Mouse (Mus musculus) liver, embryonic 15.5 days (tissue): ENCODE measurements around the gene Rreb1. TPM values are rescaled to one million over a fixed set of nuclear protein-coding genes. Genes with fewer than 3 reads are reported as not detected.

Experiments
- ATAC-seq: fragments of 200-750 bp; cut with Nextera tagmentation; 2 replicates; pipeline ENCODE4 v1.8.0; 2017; ENCODE audit warnings: moderate number of reproducible peaks, mild to moderate bottlenecking, moderate library complexity; ENCODE audit not compliant: insufficient read depth
- H3K27ac ChIP-seq: fragments of 300-500 bp; sonication (generic); replicated peaks from 2 replicates; pipeline ENCODE4 v1.5.1; 2015; ENCODE audit warnings: mild to moderate bottlenecking, inconsistent platforms
- H3K27me3 ChIP-seq: fragments of 300-500 bp; sonication (generic); 2 replicates; pipeline ENCODE4 v1.6.1; 2015; ENCODE audit warnings: mild to moderate bottlenecking, inconsistent platforms
- H3K36me3 ChIP-seq: fragments of 300-500 bp; sonication (generic); replicated peaks from 2 replicates; pipeline ENCODE4 v1.6.1; 2015; ENCODE audit warnings: moderate library complexity, mild to moderate bottlenecking, inconsistent platforms
- H3K4me1 ChIP-seq: fragments of 300-500 bp; sonication (generic); replicated peaks from 2 replicates; pipeline ENCODE4 v1.6.1; 2015; ENCODE audit warnings: inconsistent platforms
- H3K4me2 ChIP-seq: fragments of 300-500 bp; sonication (generic); 2 replicates; pipeline ENCODE4 v1.6.1; 2015; ENCODE audit warnings: moderate library complexity, mild to moderate bottlenecking, inconsistent platforms
- H3K4me3 ChIP-seq: fragments of 300-500 bp; sonication (generic); replicated peaks from 2 replicates; pipeline ENCODE4 v1.5.1; 2015; ENCODE audit warnings: mild to moderate bottlenecking, inconsistent platforms
- H3K9ac ChIP-seq: fragments of 300-500 bp; sonication (generic); 2 replicates; pipeline ENCODE4 v1.6.1; 2015; ENCODE audit warnings: moderate library complexity, mild to moderate bottlenecking, inconsistent platforms
- H3K9me3 ChIP-seq: fragments of 300-500 bp; sonication (generic); replicated peaks from 2 replicates; pipeline ENCODE4 v1.6.1; 2016; ENCODE audit warnings: inconsistent platforms
- WGBS: fragments of 180-500 bp; shearing (Covaris S2); methylation state at CpG from one replicate; pipeline ENCODE4 v1.1.7; 2015; ENCODE audit warnings: mixed read lengths; ENCODE audit not compliant: insufficient replicate concordance; 5-methylcytosine and 5-hydroxymethylcytosine counted together
- polyA plus RNA-seq: library from polyadenylated mRNA; unstranded; fragments of >200 nt; fragmentation: Nextera tagmentation; extraction: Ambion mirVana; gene quantifications from 2 replicates; pipeline ENCODE4 v1.2.1, GENCODE M21; 2015

The Rreb1 gene
- polyA plus RNA-seq, 1 experiment from 2014 or later = 5.4 TPM

DNA sequence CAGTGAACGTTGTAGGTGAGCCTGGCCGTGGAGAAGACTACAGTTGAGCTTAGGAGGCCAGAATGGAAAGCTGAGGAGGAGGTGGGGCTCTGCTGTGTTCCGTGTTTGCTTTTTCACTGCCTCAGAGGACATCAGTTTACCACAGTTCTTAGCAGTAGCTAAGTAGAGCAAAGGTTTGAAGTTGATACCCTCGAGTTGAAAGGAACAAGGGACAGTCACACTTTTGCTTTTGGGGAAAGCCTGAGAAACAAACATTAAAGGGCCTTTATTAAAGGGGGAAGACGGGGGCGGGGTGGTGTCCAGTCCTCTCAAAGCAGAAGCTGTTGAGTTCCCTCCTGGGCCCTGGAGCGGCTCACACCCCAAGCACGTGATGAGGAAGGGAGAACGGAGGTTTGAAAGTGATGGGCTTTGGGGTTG is 1.1 kb downstream of the Rreb1 start:
- ATAC-seq = no peak
- H3K27ac ChIP-seq = no peak overlapping the region
- no peaks in the 10 kb centered on the region for H3K9me3 ChIP-seq
- H3K4me1 ChIP-seq = peaks cover 30% of the 10 kb centered on the region
- H3K4me2 ChIP-seq = peak overlapping the region; percentile 91
- peak overlapping the region; percentile 30; the same call in 1 of the 2 replicates for H3K9ac ChIP-seq
- peak overlapping the region; percentile 59 for H3K4me3 ChIP-seq
- no peaks in the 10 kb centered on the region for H3K36me3 ChIP-seq
- WGBS = 6% methylated on average over 9 of the region's 9 CpGs
- H3K27me3 ChIP-seq = peaks cover 26% of the 10 kb centered on the region

DNA sequence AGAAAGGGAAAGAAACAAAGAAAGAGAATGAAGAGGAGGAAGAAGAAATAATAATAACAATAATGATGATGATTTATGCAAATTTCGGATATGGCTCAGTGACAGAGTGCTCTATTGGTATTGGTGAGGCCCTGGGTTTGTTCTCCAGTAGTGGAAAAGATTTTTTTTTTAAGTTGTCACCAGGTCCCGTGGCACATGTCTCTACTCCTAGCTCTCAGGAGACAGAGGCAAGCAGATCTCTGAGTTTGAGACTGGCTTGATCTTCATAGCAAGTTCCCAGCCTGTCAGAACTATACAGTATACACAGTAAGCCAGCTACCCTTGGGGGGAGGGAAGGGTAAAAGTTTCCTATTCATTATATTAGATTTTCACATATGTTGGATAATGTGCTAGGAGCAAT is 3.4 kb downstream of the Rreb1 start:
- Histone ChIP-seq H3K4me3 (no peak overlapping the region), H3K4me1 (peaks cover 32% of the 10 kb centered on the region), H3K27me3 (peaks cover 26% of the 10 kb centered on the region), H3K9me3 (no peaks in the 10 kb centered on the region), H3K4me2 (no peak overlapping the region), H3K36me3 (no peaks in the 10 kb centered on the region), H3K27ac (no peak overlapping the region), H3K9ac (no peak overlapping the region)
- no peak for ATAC-seq
- 51% methylated on average over 2 of the region's 2 CpGs for WGBS

DNA sequence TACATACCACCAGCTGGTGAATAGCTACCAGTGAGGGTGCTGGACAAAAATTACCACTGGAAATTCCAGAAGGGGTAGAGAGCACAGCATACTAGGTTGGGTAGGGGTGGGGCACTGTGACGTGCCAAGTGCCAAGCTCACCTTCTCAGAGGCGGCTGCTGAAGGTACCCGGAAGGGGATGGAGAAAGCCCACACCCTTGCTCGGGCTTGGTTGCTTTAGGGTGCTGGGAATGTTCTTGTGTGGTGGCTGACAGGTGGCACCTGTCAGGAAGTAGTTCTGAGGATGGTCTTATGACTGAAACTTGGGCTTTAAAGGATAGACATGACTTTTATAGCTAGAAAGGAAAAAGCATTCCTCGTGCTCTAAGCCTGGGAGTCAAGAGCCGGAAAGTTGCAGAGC is 3.9 kb downstream of the Rreb1 start:
- ATAC-seq = no peak
- Histone ChIP-seq H3K27ac (no peak overlapping the region), H3K4me1 (peaks cover 32% of the 10 kb centered on the region), H3K4me3 (no peak overlapping the region), H3K9me3 (no peaks in the 10 kb centered on the region), H3K27me3 (peaks cover 26% of the 10 kb centered on the region), H3K36me3 (no peaks in the 10 kb centered on the region), H3K9ac (no peak overlapping the region), H3K4me2 (no peak overlapping the region)
- WGBS = 73% methylated on average over 6 of the region's 6 CpGs

DNA sequence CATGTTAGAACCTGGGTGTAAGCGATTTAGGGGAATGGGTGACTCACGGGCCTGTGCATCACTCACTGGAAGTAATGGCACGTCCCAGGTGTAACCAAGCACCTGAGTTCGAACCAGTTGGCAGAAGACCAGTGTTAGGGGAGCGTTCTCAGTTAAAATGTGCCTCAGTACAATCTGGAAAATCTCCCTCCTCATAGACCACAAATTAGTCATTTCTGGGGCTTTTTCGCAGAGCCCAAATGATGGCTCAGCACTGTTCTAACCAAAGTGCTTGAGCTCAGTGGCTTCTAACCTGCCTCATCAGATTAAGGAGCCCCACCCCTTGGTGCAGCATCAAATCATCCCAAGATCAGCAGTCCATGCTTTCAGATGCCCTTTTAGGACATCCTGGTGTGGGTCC is 5.5 kb downstream of the Rreb1 start:
- H3K4me2 ChIP-seq = no peak overlapping the region
- no peak for ATAC-seq
- peaks cover 17% of the 10 kb centered on the region for H3K4me1 ChIP-seq
- 64% methylated on average over 6 of the region's 6 CpGs for WGBS
- H3K9me3 ChIP-seq = no peaks in the 10 kb centered on the region
- H3K36me3 ChIP-seq = no peaks in the 10 kb centered on the region
- H3K27ac ChIP-seq = no peak overlapping the region
- no peak overlapping the region for H3K4me3 ChIP-seq
- H3K9ac ChIP-seq = no peak overlapping the region
- H3K27me3 ChIP-seq = peaks cover 12% of the 10 kb centered on the region

DNA sequence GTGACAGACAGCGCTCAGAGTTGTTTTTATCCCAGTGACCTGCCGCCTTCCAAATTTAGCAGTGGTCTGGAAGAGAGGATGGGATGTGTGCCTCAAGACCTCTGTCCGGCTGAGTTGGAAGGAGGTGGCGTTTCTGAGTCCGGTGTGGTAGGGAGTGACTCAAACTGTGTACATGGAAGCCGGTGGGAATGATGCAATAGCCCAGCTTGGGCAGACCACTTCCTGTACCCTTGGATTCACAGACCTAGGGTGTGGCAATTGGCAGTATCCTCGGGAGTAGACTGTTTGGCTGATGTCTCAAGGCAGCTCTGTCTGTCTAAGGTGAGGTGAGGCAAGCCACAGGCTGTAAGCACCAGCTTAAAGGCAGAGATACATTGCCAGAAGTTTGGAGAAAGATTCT is 6.0 kb downstream of the Rreb1 start:
- Histone ChIP-seq H3K36me3 (no peaks in the 10 kb centered on the region), H3K27ac (no peak overlapping the region), H3K4me2 (no peak overlapping the region), H3K9ac (no peak overlapping the region), H3K9me3 (no peaks in the 10 kb centered on the region), H3K4me3 (no peak overlapping the region), H3K4me1 (peaks cover 12% of the 10 kb centered on the region), H3K27me3 (peaks cover 6% of the 10 kb centered on the region)
- ATAC-seq = no peak
- WGBS = 50% methylated on average over 7 of the region's 7 CpGs

DNA sequence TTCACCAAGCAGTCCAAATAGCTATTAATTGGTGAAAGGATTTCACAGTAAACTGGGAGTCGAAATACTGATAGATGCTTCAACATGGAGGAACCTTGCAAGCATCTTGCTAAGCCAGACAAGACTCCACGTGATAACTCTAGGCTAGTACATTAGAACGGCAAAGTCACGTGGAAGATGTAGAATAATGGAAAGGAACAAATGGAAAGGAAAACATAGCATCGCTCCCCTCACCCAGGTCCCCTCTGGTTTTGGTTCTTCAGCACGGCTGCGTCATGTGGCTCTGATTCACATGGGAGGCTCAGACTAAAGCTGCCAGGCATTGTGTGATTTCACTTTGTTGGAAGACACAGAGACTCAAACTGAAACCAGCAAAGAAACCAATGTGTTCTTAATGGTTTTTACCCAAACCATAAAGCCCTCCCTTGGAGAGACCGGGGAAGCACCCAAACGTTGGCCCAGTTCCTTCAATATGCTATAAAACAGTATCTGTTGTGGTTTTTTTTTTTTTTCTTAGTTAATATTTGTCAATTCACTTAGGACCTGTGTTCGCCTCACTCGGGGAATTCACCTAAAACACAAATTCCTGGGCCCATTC is 14.6 kb downstream of the Rreb1 start:
- no peaks in the 10 kb centered on the region for H3K36me3 ChIP-seq
- H3K4me2 ChIP-seq = no peak overlapping the region
- H3K27me3 ChIP-seq = no peaks in the 10 kb centered on the region
- WGBS = 73% methylated on average over 11 of the region's 11 CpGs
- H3K4me3 ChIP-seq = no peak overlapping the region
- H3K27ac ChIP-seq = no peak overlapping the region
- H3K4me1 ChIP-seq = peaks cover 5% of the 10 kb centered on the region; the same call in 1 of the 2 replicates
- no peaks in the 10 kb centered on the region for H3K9me3 ChIP-seq
- no peak for ATAC-seq
- no peak overlapping the region for H3K9ac ChIP-seq

DNA sequence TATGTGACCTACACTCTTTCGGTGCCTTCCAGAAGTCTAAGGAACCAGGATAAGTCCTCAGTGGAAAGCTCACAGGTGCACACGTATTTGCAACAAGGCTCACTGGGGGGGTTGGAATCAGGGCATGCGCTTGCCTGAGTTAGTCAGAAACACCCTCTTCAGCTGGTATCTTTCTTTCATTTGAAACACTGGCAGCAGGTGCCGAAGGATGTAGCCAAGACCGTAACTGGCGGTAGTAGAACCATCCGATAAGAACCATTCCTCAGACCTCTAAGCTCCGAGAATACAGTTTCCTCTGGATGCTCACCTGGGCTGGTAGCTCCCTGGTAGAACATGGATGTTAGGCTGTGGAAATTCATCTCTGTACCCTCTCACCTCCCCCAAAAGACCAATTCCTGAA is 20.6 kb downstream of the Rreb1 start:
- peaks cover 41% of the 10 kb centered on the region for H3K4me1 ChIP-seq
- no peak overlapping the region for H3K9ac ChIP-seq
- H3K9me3 ChIP-seq = no peaks in the 10 kb centered on the region
- no peaks in the 10 kb centered on the region for H3K27me3 ChIP-seq
- ATAC-seq = no peak
- no peaks in the 10 kb centered on the region for H3K36me3 ChIP-seq
- H3K4me3 ChIP-seq = no peak overlapping the region
- no peak overlapping the region for H3K4me2 ChIP-seq
- H3K27ac ChIP-seq = no peak overlapping the region
- WGBS = 83% methylated on average over 8 of the region's 8 CpGs

DNA sequence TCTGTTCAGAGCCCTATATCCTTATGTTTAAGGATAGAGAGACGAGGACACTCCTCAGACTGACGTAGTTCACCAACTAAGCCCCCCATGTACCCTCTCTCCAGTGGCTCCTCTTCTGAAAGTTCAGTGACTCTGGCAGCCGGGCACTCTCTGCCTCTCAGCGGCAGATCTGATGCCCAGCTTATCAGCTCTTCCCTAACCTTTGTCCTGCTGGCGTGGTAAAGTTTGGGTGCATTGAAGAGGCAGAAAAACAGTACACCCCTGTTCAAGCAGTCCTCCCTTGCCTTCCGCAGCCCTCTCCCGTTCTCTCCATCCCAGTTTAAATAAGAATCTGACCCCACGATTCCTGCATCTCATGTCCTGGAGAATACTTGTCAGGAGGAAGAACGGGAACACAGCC is 21.2 kb downstream of the Rreb1 start:
- ATAC-seq = no peak
- H3K4me3 ChIP-seq = no peak overlapping the region

DNA sequence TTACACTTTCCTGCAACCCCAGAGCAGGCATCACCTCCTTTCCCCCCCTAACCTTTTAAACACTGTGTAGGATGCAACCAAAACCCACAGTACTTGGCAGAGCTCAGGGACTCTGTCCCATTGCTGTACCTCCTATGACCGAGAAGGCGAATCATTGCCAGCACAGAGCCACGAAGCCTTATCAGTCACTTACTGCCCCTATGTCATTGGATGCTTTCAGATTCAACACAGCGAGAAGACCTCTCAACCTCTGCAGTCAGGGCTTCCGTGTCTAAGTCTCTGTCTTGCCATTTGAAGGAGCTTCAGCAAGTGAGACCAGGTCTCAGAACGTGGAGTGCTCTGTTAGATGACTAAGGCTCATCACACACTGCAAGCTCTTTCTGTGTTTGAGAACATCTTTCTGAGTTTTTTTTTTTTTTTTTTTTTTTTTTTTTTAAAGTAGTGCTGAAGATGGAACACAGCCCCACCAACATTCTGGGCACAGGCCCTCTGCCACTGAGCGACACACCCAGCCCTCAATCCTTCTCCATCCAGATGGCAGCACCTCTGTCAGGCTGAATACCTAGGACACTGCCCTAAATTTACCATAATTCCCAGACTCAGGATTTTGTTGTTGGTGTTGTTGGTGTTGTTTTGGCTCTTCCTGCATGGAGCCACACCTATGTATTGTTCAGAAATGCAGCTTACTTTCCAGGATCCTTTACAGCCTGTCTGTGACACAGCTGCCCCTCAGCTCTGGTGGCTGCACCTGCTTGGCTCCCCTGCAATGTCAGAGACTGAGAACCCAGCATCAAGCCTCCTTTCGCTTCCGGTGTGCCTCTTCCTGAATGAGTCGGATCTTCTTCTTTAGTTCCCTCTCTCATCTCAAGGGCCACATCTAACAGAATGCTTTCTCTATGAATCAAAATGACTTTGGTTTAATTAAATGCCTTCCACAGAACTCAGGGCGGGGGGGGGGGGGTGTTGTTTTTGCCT is 23.2 kb downstream of the Rreb1 start:
- WGBS = 19% methylated on average over 11 of the region's 11 CpGs
- Histone ChIP-seq H3K4me2 (peak overlapping the region; percentile 60), H3K9ac (0 out of 2 replicates have a peak overlapping the region, but pooled peaks have one; percentile 31)

More for the DNA sequence above, 21.2 kb downstream of the Rreb1 start:
- 65% methylated on average over 9 of the region's 9 CpGs for WGBS
- Histone ChIP-seq H3K4me2 (peak overlapping the region; percentile 29), H3K36me3 (no peaks in the 10 kb centered on the region), H3K9ac (no peak overlapping the region), H3K9me3 (no peaks in the 10 kb centered on the region), H3K4me1 (peaks cover 41% of the 10 kb centered on the region), H3K27ac (no peak overlapping the region), H3K27me3 (no peaks in the 10 kb centered on the region)

DNA sequence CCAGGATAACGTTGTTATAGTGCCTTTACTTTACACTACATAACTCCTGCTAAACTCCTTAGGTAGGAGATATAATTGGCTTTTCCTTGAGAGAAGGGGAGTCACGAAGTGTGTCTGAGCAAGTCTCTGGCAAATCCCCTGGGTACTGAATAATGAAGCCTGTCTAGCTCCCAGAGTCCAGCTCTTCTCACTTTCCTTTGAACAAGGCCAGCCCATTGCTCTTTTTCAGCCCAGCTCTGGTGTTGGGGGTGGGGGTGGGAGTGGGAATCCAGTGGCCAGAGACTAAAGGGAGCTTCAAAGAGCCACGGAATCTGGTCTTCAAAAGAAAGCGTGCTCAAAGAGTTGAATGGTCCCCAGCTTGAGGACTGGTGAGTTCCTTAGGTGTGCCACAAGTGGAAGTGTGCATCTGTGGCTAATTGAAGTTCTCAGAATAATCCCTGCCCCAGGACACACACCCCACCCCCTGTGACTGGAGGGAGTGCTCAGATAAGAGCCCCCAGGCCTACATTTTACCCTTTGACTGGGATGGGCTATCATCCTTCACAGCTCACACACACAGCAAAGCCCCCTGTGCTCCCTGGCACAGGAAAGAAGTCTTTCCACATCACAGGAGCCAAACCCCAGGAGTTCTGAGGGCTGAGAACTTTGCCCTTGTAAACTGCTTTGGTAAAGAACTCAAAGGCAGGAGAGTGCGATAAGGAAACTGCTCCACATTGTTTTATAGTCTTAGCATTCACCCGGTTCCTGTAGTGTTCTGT is 24.2 kb downstream of the Rreb1 start:
- ATAC-seq = no peak
- peaks cover 40% of the 10 kb centered on the region for H3K4me1 ChIP-seq
- H3K9ac ChIP-seq = 0 out of 2 replicates have a peak overlapping the region, but pooled peaks have one; percentile 9
- peak overlapping the region; percentile 31; the same call in 1 of the 2 replicates for H3K4me3 ChIP-seq
- no peak overlapping the region for H3K27ac ChIP-seq
- no peaks in the 10 kb centered on the region for H3K9me3 ChIP-seq
- WGBS = 44% methylated on average over 6 of the region's 6 CpGs
- no peaks in the 10 kb centered on the region for H3K27me3 ChIP-seq
- H3K36me3 ChIP-seq = no peaks in the 10 kb centered on the region
- H3K4me2 ChIP-seq = peak overlapping the region; percentile 60

More for the DNA sequence above, 23.2 kb downstream of the Rreb1 start:
- ATAC-seq = no peak; the same call in 1 of the 2 replicates
- Histone ChIP-seq H3K4me1 (peaks cover 41% of the 10 kb centered on the region), H3K27me3 (no peaks in the 10 kb centered on the region), H3K4me3 (peak overlapping the region; percentile 31), H3K9me3 (no peaks in the 10 kb centered on the region), H3K36me3 (no peaks in the 10 kb centered on the region), H3K27ac (no peak overlapping the region)

DNA sequence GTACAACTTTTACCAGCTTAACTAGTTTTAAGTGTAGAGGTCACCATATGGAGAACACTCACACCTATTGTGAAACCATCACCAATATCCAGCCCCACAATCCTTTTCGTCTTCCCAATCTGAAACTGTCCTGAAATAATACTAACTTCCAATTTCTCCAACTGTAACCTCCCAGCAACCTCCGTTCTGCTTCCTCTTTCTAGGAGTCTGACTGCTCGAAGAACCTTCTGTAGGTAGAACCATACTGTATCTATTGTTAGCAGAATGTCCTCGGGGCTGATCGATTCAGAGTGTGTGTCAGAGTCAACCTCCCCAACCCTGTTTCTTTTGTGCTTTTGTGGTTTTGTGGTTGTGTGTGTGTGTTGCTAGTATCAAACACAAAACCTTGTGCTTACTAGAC is 25.0 kb downstream of the Rreb1 start:
- Histone ChIP-seq H3K4me2 (no peak overlapping the region), H3K9ac (no peak overlapping the region), H3K27me3 (no peaks in the 10 kb centered on the region), H3K4me3 (no peak overlapping the region), H3K36me3 (no peaks in the 10 kb centered on the region), H3K27ac (no peak overlapping the region), H3K9me3 (no peaks in the 10 kb centered on the region), H3K4me1 (peaks cover 35% of the 10 kb centered on the region)
- ATAC-seq = no peak
- WGBS = 20% methylated on average over 5 of the region's 5 CpGs
